Mouse (Mus musculus) erythroid progenitor cell, adult 5-6 weeks (primary cell): ENCODE data around the gene C130050O18Rik. TPM values are rescaled to one million over a fixed set of nuclear protein-coding genes. Genes with fewer than 3 reads are reported as not detected.

ENCODE experiments used
- ATAC-seq: replicated peaks from 2 replicates; pipeline ENCODE4 v1.8.0; 2016; ENCODE audit warnings: moderate number of reproducible peaks, mild to moderate bottlenecking, moderate TSS enrichment, inconsistent platforms; ENCODE audit not compliant: poor library complexity, low FRiP score, severe bottlenecking
- total RNA-seq, 2 experiments: library from RNA; stranded (forward) in 1 of 2; stranded (reverse) in 1 of 2; fragments of 150-400 nt in 1 of 2; fragments of 186-747, 209-891 nt in 1 of 2; gene quantifications; 2 replicates each; pipeline versions ENCODE4 v1.2.3 to v1.2.4; 2015 to 2017; ENCODE audit warnings: low replicate concordance in 2 of 2

C130050O18Rik gene
- total RNA-seq, 2 experiments from 2014 or later: not detected

GRCm38 (mm10) chr5:139378986-139379629 lies 26.0 kb upstream of the C130050O18Rik start:
- ATAC-seq: no peak

GRCm38 (mm10) chr5:139379771-139380384 lies 25.2 kb upstream of the C130050O18Rik start:
- ATAC-seq: peak; percentile 8

GRCm38 (mm10) chr5:139380385-139381248 lies 24.5 kb upstream of the C130050O18Rik start:
- ATAC-seq: peak; percentile 69

GRCm38 (mm10) chr5:139381586-139382513 lies 23.2 kb upstream of the C130050O18Rik start:
- ATAC-seq: peak; percentile 51

- peak; percentile 58 for ATAC-seq
Measured at GRCm38 (mm10) chr5:139382760-139383159, 22.3 kb upstream of the C130050O18Rik start.

GRCm38 (mm10) chr5:139383234-139383633 lies 21.8 kb upstream of the C130050O18Rik start:
- no peak for ATAC-seq

GRCm38 (mm10) chr5:139384531-139384930 lies 20.5 kb upstream of the C130050O18Rik start:
- ATAC-seq: no peak

GRCm38 (mm10) chr5:139386047-139386446 lies 19.0 kb upstream of the C130050O18Rik start:
- ATAC-seq: no peak

GRCm38 (mm10) chr5:139387329-139388194 lies 17.5 kb upstream of the C130050O18Rik start:
- no peak for ATAC-seq

GRCm38 (mm10) chr5:139388195-139388570 lies 16.9 kb upstream of the C130050O18Rik start:
- no peak for ATAC-seq

GRCm38 (mm10) chr5:139388694-139389675 lies 16.1 kb upstream of the C130050O18Rik start:
- peak; percentile 64 for ATAC-seq

- ATAC-seq: peak; percentile 79
Measured at GRCm38 (mm10) chr5:139389676-139390061, 15.4 kb upstream of the C130050O18Rik start.

- ATAC-seq: peak; percentile 36
Measured at GRCm38 (mm10) chr5:139390324-139391119, 14.6 kb upstream of the C130050O18Rik start.

- ATAC-seq: no peak
Measured at GRCm38 (mm10) chr5:139391309-139391990, 13.6 kb upstream of the C130050O18Rik start.

GRCm38 (mm10) chr5:139392219-139393196 lies 12.6 kb upstream of the C130050O18Rik start:
- no peak for ATAC-seq
